Mouse (Mus musculus): Measurements from ENCODE around the gene Cd180. TPM values are rescaled to one million over a fixed set of nuclear protein-coding genes. Genes with fewer than 3 reads are reported as not detected.
"Not testable (repeated sequence)": the region's sequence is repeated elsewhere in the genome, so short reads cannot be mapped to it uniquely, and the experiment has no call there.

Cd180 gene
- polyA plus RNA-seq, 1 experiment from 2014 or later = 0.54 TPM

DNA sequence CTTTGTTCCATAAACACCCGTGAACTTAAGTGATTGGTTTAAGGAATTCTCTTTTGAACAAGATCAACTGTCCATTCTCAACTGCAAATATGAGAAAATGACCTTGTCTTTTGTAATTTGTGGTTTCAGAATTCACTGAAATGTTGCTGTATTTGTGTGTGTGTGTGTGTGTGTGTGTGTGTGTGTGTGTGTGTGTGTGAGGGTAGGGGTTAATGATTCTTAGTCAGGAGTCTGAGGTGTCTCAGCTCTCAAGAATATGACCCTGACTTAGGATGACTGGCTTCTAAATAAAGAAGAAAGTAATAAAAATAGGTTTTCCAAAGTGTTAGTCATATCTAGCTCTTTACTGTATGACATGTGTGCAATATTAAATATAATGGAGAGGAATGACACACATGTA, 33.5 kb downstream of the Cd180 start:
- ATAC-seq = no peak
- Histone ChIP-seq H3K4me1 (ENCODE audit: control insufficient read depth, insufficient read depth, low read length) (no peaks in the 10 kb centered on the region), H3K27ac (ENCODE audit: low read length) (no peak overlapping the region), H3K9me3 (ENCODE audit: control insufficient read depth, low read length) (no peaks in the 10 kb centered on the region), H3K4me3 (ENCODE audit: low read length) (no peak overlapping the region), H3K4me2 (ENCODE audit: low read depth, low read length) (no peak overlapping the region), H3K27me3 (replicated peaks; ENCODE audit: control insufficient read depth, insufficient read depth, low read length) (no peaks in the 10 kb centered on the region), H3K9ac (ENCODE audit: low read depth, low read length) (no peak overlapping the region), H3K36me3 (ENCODE audit: control insufficient read depth, insufficient read depth, low read length) (no peaks in the 10 kb centered on the region)
- WGBS = 90% methylated on average over 1 of the region's 1 CpGs

- no peak overlapping the region for H3K9ac ChIP-seq (ENCODE audit: low read depth, low read length)
- H3K4me2 ChIP-seq (ENCODE audit: low read depth, low read length) = no peak overlapping the region
- no peak overlapping the region for H3K27ac ChIP-seq (ENCODE audit: low read length)
- H3K27me3 ChIP-seq (replicated peaks; ENCODE audit: control insufficient read depth, insufficient read depth, low read length) = no peaks in the 10 kb centered on the region
- no peaks in the 10 kb centered on the region for H3K36me3 ChIP-seq (ENCODE audit: control insufficient read depth, insufficient read depth, low read length)
- ATAC-seq = no peak
- H3K9me3 ChIP-seq (ENCODE audit: control insufficient read depth, low read length) = no peaks in the 10 kb centered on the region
- WGBS = 62% methylated on average over 3 of the region's 3 CpGs
- H3K4me3 ChIP-seq (ENCODE audit: low read length) = no peak overlapping the region
- no peaks in the 10 kb centered on the region for H3K4me1 ChIP-seq (ENCODE audit: control insufficient read depth, insufficient read depth, low read length)
Observed at GRCm38 (mm10) chr13:102728035-102728434, 34.7 kb downstream of the Cd180 start.

- not testable (repeated sequence) for ATAC-seq; H3K4me1 ChIP-seq (ENCODE audit: control insufficient read depth, insufficient read depth, low read length); H3K36me3 ChIP-seq (ENCODE audit: control insufficient read depth, insufficient read depth, low read length); H3K9ac ChIP-seq (ENCODE audit: low read depth, low read length); H3K4me3 ChIP-seq (ENCODE audit: low read length); H3K9me3 ChIP-seq (ENCODE audit: control insufficient read depth, low read length); H3K27ac ChIP-seq (ENCODE audit: low read length); H3K27me3 ChIP-seq (replicated peaks; ENCODE audit: control insufficient read depth, insufficient read depth, low read length); H3K4me2 ChIP-seq (ENCODE audit: low read depth, low read length)
- WGBS = 68% methylated on average over 7 of the region's 7 CpGs
Observed at GRCm38 (mm10) chr13:102728951-102729350, 35.6 kb downstream of the Cd180 start.

DNA sequence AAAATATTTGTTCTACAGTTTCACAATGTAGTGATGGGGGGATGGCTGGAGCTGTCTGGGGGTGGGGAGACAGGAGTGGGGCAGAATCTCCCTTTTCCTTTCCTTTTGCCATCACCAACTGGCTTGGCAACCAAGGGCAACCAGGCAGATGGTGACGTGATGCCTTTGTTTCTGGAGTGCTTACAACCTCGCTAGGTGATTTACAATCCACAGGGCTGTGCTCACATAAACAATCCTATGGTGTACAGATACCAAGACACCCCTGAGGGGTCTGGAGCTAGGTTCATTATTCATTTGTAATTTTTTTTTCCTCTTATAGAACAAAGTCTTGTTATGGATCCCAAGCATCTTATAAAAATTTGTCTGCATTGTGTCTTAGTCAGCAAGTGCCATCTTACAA, 39.7 kb downstream of the Cd180 start:
- Histone ChIP-seq H3K9ac (ENCODE audit: low read depth, low read length) (no peak overlapping the region), H3K4me2 (ENCODE audit: low read depth, low read length) (no peak overlapping the region)

DNA sequence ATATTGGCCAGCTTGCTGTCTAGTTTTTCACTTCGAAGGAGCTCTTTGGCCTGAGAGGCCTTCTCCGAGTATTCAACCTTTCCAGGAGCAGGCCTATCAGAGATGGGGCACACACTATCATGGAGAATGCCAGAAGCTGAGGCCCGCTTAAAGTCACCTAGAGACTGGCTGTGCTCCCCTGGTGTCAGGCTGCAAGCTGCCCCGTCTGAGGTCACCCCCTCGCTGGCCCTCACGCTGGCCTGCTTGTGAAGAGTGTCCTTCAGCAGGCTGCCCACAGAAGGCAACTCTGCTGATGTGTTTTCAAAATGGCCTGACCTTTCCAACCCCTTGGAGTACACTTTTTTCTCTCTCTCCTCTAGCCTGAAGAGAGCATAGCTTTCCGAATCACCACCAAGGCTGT, 44.5 kb downstream of the Cd180 start:
- Histone ChIP-seq H3K4me3 (ENCODE audit: low read length) (no peak overlapping the region), H3K36me3 (ENCODE audit: control insufficient read depth, insufficient read depth, low read length) (peaks cover 12% of the 10 kb centered on the region; the same call in 1 of the 2 replicates), H3K4me1 (ENCODE audit: control insufficient read depth, insufficient read depth, low read length) (no peaks in the 10 kb centered on the region), H3K27ac (ENCODE audit: low read length) (no peak overlapping the region), H3K27me3 (replicated peaks; ENCODE audit: control insufficient read depth, insufficient read depth, low read length) (no peaks in the 10 kb centered on the region), H3K4me2 (ENCODE audit: low read depth, low read length) (no peak overlapping the region), H3K9me3 (ENCODE audit: control insufficient read depth, low read length) (no peaks in the 10 kb centered on the region), H3K9ac (ENCODE audit: low read depth, low read length) (no peak overlapping the region)
- WGBS = 94% methylated on average over 7 of the region's 7 CpGs
- no peak for ATAC-seq

More for the DNA sequence above, 39.7 kb downstream of the Cd180 start:
- Histone ChIP-seq H3K36me3 (ENCODE audit: control insufficient read depth, insufficient read depth, low read length) (0 out of 2 replicates have a peak, but pooled peaks cover 5% of the 10 kb centered on the region), H3K4me3 (ENCODE audit: low read length) (no peak overlapping the region), H3K27ac (ENCODE audit: low read length) (no peak overlapping the region), H3K27me3 (replicated peaks; ENCODE audit: control insufficient read depth, insufficient read depth, low read length) (no peaks in the 10 kb centered on the region), H3K4me1 (ENCODE audit: control insufficient read depth, insufficient read depth, low read length) (no peaks in the 10 kb centered on the region), H3K9me3 (ENCODE audit: control insufficient read depth, low read length) (no peaks in the 10 kb centered on the region)
- no peak for ATAC-seq
- 57% methylated on average over 2 of the region's 2 CpGs for WGBS

DNA sequence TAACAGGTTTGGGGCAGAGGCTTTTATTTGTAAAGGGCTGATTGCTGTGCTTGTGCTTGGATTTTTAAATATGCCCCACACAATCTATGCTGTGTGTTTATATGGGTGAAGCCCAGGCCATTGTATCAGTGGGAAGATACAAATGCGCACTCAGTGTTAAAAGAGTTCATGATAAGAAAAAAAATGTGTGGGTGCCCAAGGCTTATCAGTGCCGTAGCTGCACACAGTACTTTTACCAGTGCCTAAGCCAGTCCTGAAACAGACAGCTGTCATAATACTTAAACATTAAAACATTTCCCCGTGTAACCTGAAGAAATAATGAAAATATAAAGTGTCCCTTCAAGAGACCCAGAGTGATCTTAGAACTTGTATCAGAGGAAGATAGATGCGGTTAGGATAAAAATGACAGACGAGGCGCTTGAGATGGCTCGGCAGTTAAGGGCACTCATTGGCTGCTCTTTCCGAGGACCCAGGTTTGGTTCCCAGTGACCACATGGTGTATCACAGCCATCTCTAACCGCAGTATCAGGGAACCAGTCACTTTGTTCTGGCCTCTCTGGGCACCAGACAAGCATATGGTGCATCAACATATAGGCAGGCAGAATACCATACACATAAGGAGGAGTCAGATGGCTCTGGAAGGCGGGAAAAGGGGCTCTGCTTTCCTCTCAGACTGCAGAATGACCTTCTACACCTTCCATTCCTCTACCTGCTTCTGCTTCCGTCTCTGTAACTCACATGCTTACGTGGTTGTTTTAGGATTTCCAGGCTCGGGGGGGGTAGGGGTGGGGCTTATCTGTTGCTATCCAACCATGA, 46.6 kb downstream of the Cd180 start:
- Histone ChIP-seq H3K4me1 (ENCODE audit: control insufficient read depth, insufficient read depth, low read length) (no peaks in the 10 kb centered on the region), H3K4me3 (ENCODE audit: low read length) (no peak overlapping the region), H3K36me3 (ENCODE audit: control insufficient read depth, insufficient read depth, low read length) (peaks cover 12% of the 10 kb centered on the region; the same call in 1 of the 2 replicates), H3K4me2 (ENCODE audit: low read depth, low read length) (no peak overlapping the region), H3K27me3 (replicated peaks; ENCODE audit: control insufficient read depth, insufficient read depth, low read length) (no peaks in the 10 kb centered on the region), H3K27ac (ENCODE audit: low read length) (no peak overlapping the region), H3K9ac (ENCODE audit: low read depth, low read length) (no peak overlapping the region), H3K9me3 (ENCODE audit: control insufficient read depth, low read length) (no peaks in the 10 kb centered on the region)
- ATAC-seq = no peak
- WGBS = 89% methylated on average over 13 of the region's 13 CpGs

GRCm38 (mm10) chr13:102744481-102745269, 51.3 kb downstream of the Cd180 start:
- 72% methylated on average over 9 of the region's 9 CpGs for WGBS
- Histone ChIP-seq H3K27me3 (replicated peaks; ENCODE audit: control insufficient read depth, insufficient read depth, low read length) (no peaks in the 10 kb centered on the region), H3K9me3 (ENCODE audit: control insufficient read depth, low read length) (no peaks in the 10 kb centered on the region), H3K27ac (ENCODE audit: low read length) (no peak overlapping the region), H3K4me2 (ENCODE audit: low read depth, low read length) (no peak overlapping the region), H3K4me3 (ENCODE audit: low read length) (no peak overlapping the region), H3K9ac (ENCODE audit: low read depth, low read length) (no peak overlapping the region), H3K4me1 (ENCODE audit: control insufficient read depth, insufficient read depth, low read length) (no peaks in the 10 kb centered on the region), H3K36me3 (ENCODE audit: control insufficient read depth, insufficient read depth, low read length) (no peaks in the 10 kb centered on the region)
- no peak for ATAC-seq

GRCm38 (mm10) chr13:102745270-102745600, 51.9 kb downstream of the Cd180 start:
- Histone ChIP-seq H3K27ac (ENCODE audit: low read length) (no peak overlapping the region), H3K4me2 (ENCODE audit: low read depth, low read length) (no peak overlapping the region), H3K4me1 (ENCODE audit: control insufficient read depth, insufficient read depth, low read length) (no peaks in the 10 kb centered on the region), H3K4me3 (ENCODE audit: low read length) (no peak overlapping the region), H3K9me3 (ENCODE audit: control insufficient read depth, low read length) (no peaks in the 10 kb centered on the region), H3K9ac (ENCODE audit: low read depth, low read length) (no peak overlapping the region), H3K27me3 (replicated peaks; ENCODE audit: control insufficient read depth, insufficient read depth, low read length) (no peaks in the 10 kb centered on the region), H3K36me3 (ENCODE audit: control insufficient read depth, insufficient read depth, low read length) (peaks cover under 1% of the 10 kb centered on the region; the same call in 1 of the 2 replicates)
- ATAC-seq = no peak
- 96% methylated on average over 3 of the region's 3 CpGs for WGBS

GRCm38 (mm10) chr13:102745626-102746342, 52.4 kb downstream of the Cd180 start:
- Histone ChIP-seq H3K9ac (ENCODE audit: low read depth, low read length) (no peak overlapping the region), H3K9me3 (ENCODE audit: control insufficient read depth, low read length) (no peaks in the 10 kb centered on the region), H3K4me3 (ENCODE audit: low read length) (no peak overlapping the region), H3K4me1 (ENCODE audit: control insufficient read depth, insufficient read depth, low read length) (no peaks in the 10 kb centered on the region), H3K27ac (ENCODE audit: low read length) (no peak overlapping the region), H3K27me3 (replicated peaks; ENCODE audit: control insufficient read depth, insufficient read depth, low read length) (no peaks in the 10 kb centered on the region), H3K4me2 (ENCODE audit: low read depth, low read length) (no peak overlapping the region), H3K36me3 (ENCODE audit: control insufficient read depth, insufficient read depth, low read length) (peaks cover 3% of the 10 kb centered on the region; the same call in 1 of the 2 replicates)
- WGBS = 85% methylated on average over 9 of the region's 9 CpGs
- no peak for ATAC-seq
